Mouse (Mus musculus): Measurements from ENCODE around the gene Ppan. TPM values are rescaled to one million over a fixed set of nuclear protein-coding genes. Genes with fewer than 3 reads are reported as not detected.

Ppan gene
- polyA plus RNA-seq, 1 experiment from 2014 or later: 56.3 TPM

DNA sequence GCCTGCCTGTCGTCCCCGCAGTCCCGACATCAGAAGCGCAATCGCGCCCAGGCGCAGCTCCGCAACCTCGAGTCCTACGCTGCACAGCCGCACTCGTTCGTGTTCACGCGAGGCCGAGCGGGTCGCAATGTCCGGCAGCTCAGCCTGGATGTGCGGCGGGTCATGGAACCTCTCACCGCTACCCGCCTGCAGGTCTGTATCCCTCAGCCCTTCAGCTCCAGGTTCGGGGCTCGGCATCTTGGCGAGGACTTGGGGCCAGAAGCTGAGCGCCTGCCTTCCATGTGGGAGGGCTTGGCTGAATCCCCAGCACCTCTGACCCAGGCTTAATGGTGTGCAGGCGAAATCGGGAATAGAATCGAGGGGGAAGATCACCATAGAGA lies 401 bp downstream of the Ppan start:
- WGBS: under 1% methylated on average over 27 of the region's 30 CpGs
- Histone ChIP-seq H3K9ac (ENCODE audit: low read depth, low read length) (peak overlapping the region; percentile 88), H3K9me3 (replicated peaks; ENCODE audit: low read length) (no peaks in the 10 kb centered on the region), H3K4me1 (replicated peaks; ENCODE audit: insufficient read depth, low read length) (no peaks in the 10 kb centered on the region), H3K4me2 (ENCODE audit: low read length) (peak overlapping the region; percentile 64), H3K4me3 (replicated peaks; ENCODE audit: low read depth, low read length) (peak overlapping the region; percentile 62), H3K27ac (peak overlapping the region; percentile 83), H3K27me3 (ENCODE audit: insufficient read depth, low read length) (no peaks in the 10 kb centered on the region), H3K36me3 (ENCODE audit: insufficient read depth, low read length) (peaks cover 33% of the 10 kb centered on the region)
- no peak for TF ChIP-seq CTCF (IDR thresholded peaks at IDR 0.05; ENCODE audit: low read depth)
- DNase-seq (ENCODE audit: low spot score) (peak; percentile 24), ATAC-seq (replicated peaks; ENCODE audit: low FRiP score, low read depth) (peak; percentile 30)

DNA sequence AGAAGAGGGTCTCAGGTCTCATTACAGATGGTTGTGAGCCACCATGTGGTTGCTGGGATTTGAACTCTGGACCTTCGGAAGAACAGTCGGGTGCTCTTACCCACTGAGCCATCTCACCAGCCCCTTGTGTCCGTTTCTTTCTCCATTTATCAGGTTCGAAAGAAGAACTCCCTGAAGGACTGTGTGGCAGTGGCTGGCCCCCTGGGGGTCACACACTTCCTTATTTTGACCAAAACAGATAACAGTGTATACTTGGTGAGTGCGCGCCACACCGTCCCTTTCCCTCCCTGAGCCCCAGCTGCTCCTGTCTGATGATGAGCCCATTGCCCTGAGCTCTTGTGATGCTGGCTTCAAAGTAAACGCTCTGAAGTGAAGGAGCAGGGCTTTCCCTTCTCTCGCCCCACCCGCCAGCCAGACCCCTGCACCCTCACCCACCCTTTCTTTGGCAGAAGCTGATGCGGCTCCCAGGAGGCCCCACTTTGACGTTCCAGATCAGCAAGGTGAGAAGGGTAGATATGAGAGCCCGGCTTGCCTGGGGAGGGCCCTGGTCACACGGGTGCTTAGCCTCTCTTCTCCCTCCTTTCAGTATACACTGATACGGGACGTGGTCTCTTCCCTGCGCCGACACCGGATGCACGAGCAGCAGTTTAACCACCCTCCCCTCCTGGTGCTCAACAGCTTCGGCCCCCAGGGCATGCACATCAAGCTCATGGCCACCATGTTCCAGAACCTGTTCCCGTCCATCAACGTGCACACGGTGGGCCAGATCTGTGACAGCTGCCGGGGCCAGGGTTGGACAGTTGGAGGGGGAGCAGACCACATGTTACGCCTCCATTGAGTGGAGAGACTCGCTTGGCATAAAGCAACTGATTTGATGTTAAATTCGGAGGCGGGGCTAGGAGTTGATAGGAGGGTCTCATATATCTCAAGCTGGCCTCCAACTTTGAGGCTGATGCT lies 1.5 kb downstream of the Ppan start:
- no peaks in the 10 kb centered on the region for H3K27me3 ChIP-seq (ENCODE audit: insufficient read depth, low read length)
- H3K9me3 ChIP-seq (replicated peaks; ENCODE audit: low read length): no peaks in the 10 kb centered on the region
- ATAC-seq (replicated peaks; ENCODE audit: low FRiP score, low read depth) (no peak), DNase-seq (ENCODE audit: low spot score) (no peak)
- H3K36me3 ChIP-seq (ENCODE audit: insufficient read depth, low read length): peaks cover 44% of the 10 kb centered on the region
- peak overlapping the region; percentile 64 for H3K4me2 ChIP-seq (ENCODE audit: low read length)
- no peaks in the 10 kb centered on the region for H3K4me1 ChIP-seq (replicated peaks; ENCODE audit: insufficient read depth, low read length)
- no peak for TF ChIP-seq CTCF (IDR thresholded peaks at IDR 0.05; ENCODE audit: low read depth)
- peak overlapping the region; percentile 62; the same call in 1 of the 2 replicates for H3K4me3 ChIP-seq (replicated peaks; ENCODE audit: low read depth, low read length)
- H3K9ac ChIP-seq (ENCODE audit: low read depth, low read length): peak overlapping the region; percentile 28; the same call in 1 of the 2 replicates
- no peak overlapping the region for H3K27ac ChIP-seq
- WGBS: 80% methylated on average over 29 of the region's 29 CpGs

DNA sequence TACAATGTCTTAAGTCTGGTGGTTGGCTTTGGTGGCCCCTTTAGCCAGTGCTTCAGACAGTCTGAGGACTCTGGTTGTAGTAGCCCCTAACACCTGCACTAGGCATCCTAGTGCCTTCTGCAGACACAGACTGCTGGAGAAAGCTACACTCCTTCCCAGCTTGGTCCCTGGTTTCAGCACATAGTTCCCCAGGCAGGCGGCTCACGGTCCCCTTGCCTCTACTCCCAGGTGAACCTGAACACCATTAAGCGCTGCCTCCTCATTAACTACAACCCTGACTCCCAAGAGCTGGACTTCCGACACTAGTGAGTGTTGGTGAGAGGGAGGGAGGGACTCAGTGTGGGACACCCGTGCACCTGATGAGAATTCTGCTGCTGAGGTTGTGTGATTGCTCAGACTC lies 2.4 kb downstream of the Ppan start:
- H3K9me3 ChIP-seq (replicated peaks; ENCODE audit: low read length): no peaks in the 10 kb centered on the region
- 91% methylated on average over 5 of the region's 5 CpGs for WGBS
- DNase-seq (ENCODE audit: low spot score): no peak
- no peaks in the 10 kb centered on the region for H3K27me3 ChIP-seq (ENCODE audit: insufficient read depth, low read length)
- no peak overlapping the region for H3K4me2 ChIP-seq (ENCODE audit: low read length)
- H3K4me3 ChIP-seq (replicated peaks; ENCODE audit: low read depth, low read length): no peak overlapping the region
- no peak overlapping the region for H3K9ac ChIP-seq (ENCODE audit: low read depth, low read length)
- no peak for ATAC-seq (replicated peaks; ENCODE audit: low FRiP score, low read depth)
- H3K36me3 ChIP-seq (ENCODE audit: insufficient read depth, low read length): peaks cover 53% of the 10 kb centered on the region
- no peak for TF ChIP-seq CTCF (IDR thresholded peaks at IDR 0.05; ENCODE audit: low read depth)
- H3K4me1 ChIP-seq (replicated peaks; ENCODE audit: insufficient read depth, low read length): no peaks in the 10 kb centered on the region
- no peak overlapping the region for H3K27ac ChIP-seq

DNA sequence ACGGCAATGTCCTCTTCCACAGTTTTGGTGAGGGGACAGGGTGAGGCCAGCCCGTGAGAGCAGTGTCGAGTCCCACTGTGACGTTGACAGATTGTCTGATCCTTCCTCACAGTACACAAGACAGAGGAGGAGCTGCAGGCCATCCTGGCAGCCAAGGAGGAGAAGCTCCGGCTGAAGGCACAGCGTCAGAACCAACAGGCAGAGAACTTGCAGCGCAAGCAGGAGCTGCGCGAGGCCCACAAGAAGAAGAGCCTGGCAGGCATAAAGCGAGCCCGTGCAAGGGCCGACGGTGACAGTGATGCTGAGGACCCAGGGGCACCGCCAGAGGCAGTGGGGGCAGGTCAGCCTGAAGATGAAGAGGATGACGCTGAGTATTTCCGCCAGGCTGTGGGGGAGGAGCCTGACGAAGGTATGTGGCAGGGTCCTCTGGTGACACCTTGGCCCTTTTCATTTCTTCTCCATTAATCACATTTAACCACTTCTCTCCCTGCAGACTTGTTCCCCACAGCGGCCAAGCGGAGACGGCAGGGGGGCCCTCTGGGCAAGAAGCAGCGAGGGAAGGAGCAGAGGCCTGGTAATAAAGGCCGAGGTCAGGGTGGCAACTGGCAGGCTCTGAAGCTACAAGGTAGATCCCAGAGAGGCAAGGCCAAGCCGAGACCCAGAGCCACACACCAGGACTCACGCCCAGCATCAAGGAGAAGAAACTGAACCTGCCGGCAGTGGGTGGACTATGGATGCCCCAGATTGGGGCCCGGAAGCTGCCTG lies 3.5 kb downstream of the Ppan start:
- ATAC-seq (replicated peaks; ENCODE audit: low FRiP score, low read depth): no peak
- TF ChIP-seq CTCF (IDR thresholded peaks at IDR 0.05; ENCODE audit: low read depth): no peak
- no peaks in the 10 kb centered on the region for H3K4me1 ChIP-seq (replicated peaks; ENCODE audit: insufficient read depth, low read length)
- no peaks in the 10 kb centered on the region for H3K9me3 ChIP-seq (replicated peaks; ENCODE audit: low read length)
- H3K4me3 ChIP-seq (replicated peaks; ENCODE audit: low read depth, low read length): no peak overlapping the region
- H3K9ac ChIP-seq (ENCODE audit: low read depth, low read length): no peak overlapping the region
- 66% methylated on average over 26 of the region's 26 CpGs for WGBS
- no peak overlapping the region for H3K4me2 ChIP-seq (ENCODE audit: low read length)
- H3K27me3 ChIP-seq (ENCODE audit: insufficient read depth, low read length): no peaks in the 10 kb centered on the region
- H3K27ac ChIP-seq: no peak overlapping the region
- no peak for DNase-seq (ENCODE audit: low spot score)
- H3K36me3 ChIP-seq (ENCODE audit: insufficient read depth, low read length): peaks cover 63% of the 10 kb centered on the region

DNA sequence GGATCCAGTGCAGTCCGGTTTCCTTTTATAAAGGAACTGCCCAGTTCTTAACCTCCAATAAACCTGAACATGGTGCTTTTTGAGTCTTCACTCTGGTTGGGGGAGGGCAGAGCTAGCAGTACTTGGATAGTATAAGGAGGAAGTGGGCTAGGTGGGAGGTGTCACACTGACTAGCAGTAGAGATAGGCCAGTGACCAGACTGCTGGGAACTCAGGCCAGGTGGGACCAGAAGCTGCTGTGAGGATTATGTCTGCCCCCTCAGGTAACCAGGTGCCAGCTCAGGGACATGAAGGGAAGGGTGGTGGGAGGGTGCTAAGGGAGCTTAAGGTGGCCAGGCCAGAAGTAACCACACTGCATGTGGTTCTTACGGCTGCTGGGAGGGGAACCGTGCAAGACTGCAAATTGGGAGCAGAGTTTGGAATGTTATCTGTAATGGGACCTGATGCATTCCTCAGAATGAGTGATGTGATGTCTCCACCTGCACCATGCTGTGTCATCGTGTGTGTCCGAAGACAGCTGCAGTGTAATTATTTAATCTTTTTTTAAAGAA lies 4.2 kb downstream of the Ppan start:
- H3K4me2 ChIP-seq (ENCODE audit: low read length): no peak overlapping the region
- WGBS: 66% methylated on average over 5 of the region's 5 CpGs
- no peaks in the 10 kb centered on the region for H3K9me3 ChIP-seq (replicated peaks; ENCODE audit: low read length)
- peaks cover 2% of the 10 kb centered on the region for H3K4me1 ChIP-seq (replicated peaks; ENCODE audit: insufficient read depth, low read length)
- H3K36me3 ChIP-seq (ENCODE audit: insufficient read depth, low read length): peaks cover 63% of the 10 kb centered on the region
- no peaks in the 10 kb centered on the region for H3K27me3 ChIP-seq (ENCODE audit: insufficient read depth, low read length)
- no peak for DNase-seq (ENCODE audit: low spot score)
- H3K4me3 ChIP-seq (replicated peaks; ENCODE audit: low read depth, low read length): no peak overlapping the region
- no peak overlapping the region for H3K9ac ChIP-seq (ENCODE audit: low read depth, low read length)
- no peak for TF ChIP-seq CTCF (IDR thresholded peaks at IDR 0.05; ENCODE audit: low read depth)
- H3K27ac ChIP-seq: no peak overlapping the region
- ATAC-seq (replicated peaks; ENCODE audit: low FRiP score, low read depth): no peak

DNA sequence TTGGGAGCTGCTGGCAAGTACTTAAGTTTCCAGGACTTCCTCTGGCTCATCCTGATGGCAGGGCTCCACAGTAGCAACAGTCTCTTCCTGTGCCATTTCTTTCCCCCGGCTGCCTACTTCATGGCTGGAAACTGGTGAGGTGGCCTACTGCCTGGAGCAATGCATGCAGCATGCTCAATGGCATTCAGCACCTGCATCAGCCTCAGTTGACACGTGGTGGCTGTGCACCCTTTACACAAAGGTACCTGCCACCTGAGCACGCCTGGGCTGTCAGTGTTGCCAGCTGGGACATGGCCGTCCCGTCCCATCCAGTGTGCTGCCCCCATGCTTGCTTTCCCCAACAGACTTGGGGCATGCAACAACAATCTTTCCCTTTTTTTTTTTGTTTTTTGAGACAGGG lies 5.1 kb downstream of the Ppan start:
- Histone ChIP-seq H3K9ac (ENCODE audit: low read depth, low read length) (no peak overlapping the region), H3K4me1 (replicated peaks; ENCODE audit: insufficient read depth, low read length) (peaks cover 8% of the 10 kb centered on the region), H3K27ac (no peak overlapping the region), H3K4me2 (ENCODE audit: low read length) (no peak overlapping the region), H3K27me3 (ENCODE audit: insufficient read depth, low read length) (no peaks in the 10 kb centered on the region), H3K36me3 (ENCODE audit: insufficient read depth, low read length) (peaks cover 63% of the 10 kb centered on the region), H3K9me3 (replicated peaks; ENCODE audit: low read length) (no peaks in the 10 kb centered on the region), H3K4me3 (replicated peaks; ENCODE audit: low read depth, low read length) (no peak overlapping the region)
- no peak for TF ChIP-seq CTCF (IDR thresholded peaks at IDR 0.05; ENCODE audit: low read depth)
- WGBS: 68% methylated on average over 5 of the region's 5 CpGs
- ATAC-seq (replicated peaks; ENCODE audit: low FRiP score, low read depth): no peak
- no peak for DNase-seq (ENCODE audit: low spot score)

All from kidney, postnatal 0 days (tissue).